Mouse (Mus musculus) ES-Bruce4 (cell line): Measurements from ENCODE around the gene Hecw2.

ENCODE experiments used
- CTCF ChIP-seq: IDR thresholded peaks from one replicate; pipeline ENCODE4 v1.8.1; 2011; ENCODE audit warnings: low read depth, low read length
- POLR2A ChIP-seq: IDR thresholded peaks from one replicate; pipeline ENCODE4 v1.8.1; 2011; ENCODE audit warnings: low read length; ENCODE audit not compliant: insufficient read depth

DNA sequence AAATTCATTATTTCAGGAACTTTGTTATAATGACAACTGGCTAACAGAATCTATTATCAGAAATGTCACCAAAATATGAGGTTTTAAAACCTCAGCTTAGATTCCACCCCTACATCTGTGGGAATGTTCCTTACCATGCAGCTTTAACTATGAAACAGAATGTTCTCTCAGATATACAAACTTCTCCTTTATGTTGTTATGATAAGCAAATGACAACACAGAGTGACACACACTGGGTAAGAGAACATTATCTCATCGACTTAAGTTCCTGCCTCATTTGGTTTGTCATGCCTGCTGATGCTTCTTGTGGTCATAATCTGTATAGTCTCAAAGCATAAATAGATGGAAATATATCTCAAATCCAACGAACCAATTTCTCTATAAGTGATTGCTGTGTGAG lies 312.5 kb downstream of the Hecw2 start:
- TF ChIP-seq POLR2A (no peak), CTCF (no peak)
